Mouse (Mus musculus) 416B (cell line): Measurements from ENCODE around the gene Olfr988.
"Not testable (repeated sequence)": the region's sequence is repeated elsewhere in the genome, so short reads cannot be mapped to it uniquely, and the experiment has no call there.

ENCODE experiments used
- DNase-seq: peaks from one replicate; pipeline ENCODE4 v3.0.0; 2011; ENCODE audit warnings: low read depth

The Olfr988 gene

DNA sequence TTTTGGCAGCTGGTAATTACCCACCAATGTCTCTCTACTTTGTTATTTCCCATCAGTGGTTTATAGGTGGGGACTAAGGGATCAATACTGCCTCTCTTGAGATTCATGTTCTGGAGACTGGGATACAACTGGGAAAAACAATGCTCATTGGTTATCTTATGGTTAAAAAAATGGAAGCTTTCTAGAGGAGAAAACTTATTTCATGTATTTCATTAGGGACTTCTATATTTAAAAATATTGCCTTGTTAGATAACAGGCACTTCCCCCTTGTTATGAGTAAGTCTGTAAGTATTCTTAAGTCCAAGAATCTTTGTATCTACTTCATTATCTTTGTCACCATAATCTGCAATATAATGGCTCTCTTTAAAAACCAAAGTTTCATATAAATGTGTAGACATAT lies at the start of gene Olfr988:
Gene Olfr988, minus strand, starts transcription at position 101 of the 400 bp plus-strand sequence.
- DNase-seq = not testable (repeated sequence)

- DNase-seq = no peak
These were observed 46.3 kb upstream of the Olfr988 start, which contains the start of gene Olfr992 for GRCm38 (mm10) chr2:85409369-85409768. Olfr992 (minus strand) TSS chr2:85409469.

DNA sequence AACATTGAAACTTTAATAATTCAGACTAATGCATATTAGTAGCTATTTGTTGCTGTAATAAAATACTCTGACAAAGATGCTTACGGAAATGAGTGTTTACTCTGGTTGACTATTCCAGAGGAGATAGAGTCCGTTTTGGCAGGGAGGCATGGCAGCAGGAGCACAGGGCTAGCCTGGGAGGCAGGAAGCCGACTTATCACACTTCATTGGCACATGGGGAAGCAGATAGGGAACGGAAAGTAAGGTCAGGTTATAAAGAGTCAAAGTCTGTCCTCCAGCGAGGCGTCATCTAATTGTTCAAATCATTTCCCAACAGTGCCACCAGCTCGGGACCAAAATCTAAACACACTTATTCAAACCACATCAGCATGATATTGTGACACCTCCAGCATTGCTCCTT lies 23.1 kb downstream of the Olfr988 start:
- DNase-seq = no peak

GRCm38 (mm10) chr2:85339215-85339614 lies 23.8 kb downstream of the Olfr988 start, which contains the start of gene Olfr987:
Olfr987 (minus strand) TSS chr2:85339315.
- not testable (repeated sequence) for DNase-seq

GRCm38 (mm10) chr2:85319106-85319505 lies 43.9 kb downstream of the Olfr988 start:
- no peak for DNase-seq
